Mouse (Mus musculus): ENCODE measurements at regions not wholly inside any gene's neighbourhood (a gene's known extent, or its start where the extent isn't known, plus 50 kb on each side); places are given as distances from the start of the nearest gene placed in this dataset.

DNA sequence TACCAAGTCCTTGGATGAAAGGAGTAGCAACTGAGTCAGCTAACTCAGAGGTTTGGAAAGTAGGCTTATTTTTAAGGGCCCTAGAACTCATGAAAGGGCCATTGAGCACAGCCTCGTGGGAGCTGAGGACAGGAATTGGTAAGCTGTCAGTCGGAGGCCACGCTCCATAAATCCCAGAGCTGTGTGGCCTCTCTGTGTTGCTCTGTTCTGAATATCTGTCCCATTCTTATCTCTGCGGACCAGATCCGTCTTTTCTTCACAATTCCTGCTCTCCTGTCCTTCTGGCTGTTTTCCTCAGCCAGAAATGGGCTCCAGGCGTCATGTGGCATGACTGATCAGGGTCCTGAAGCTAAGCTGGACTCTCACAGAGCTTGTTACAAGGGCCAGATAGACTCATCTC is 58.6 kb upstream of the Etv6 start:
- Histone ChIP-seq H3K27ac (replicated peaks) (no peak overlapping the region), H3K4me2 (replicated peaks) (no peak overlapping the region), H3K9me3 (replicated peaks) (no peaks in the 10 kb centered on the region), H3K4me3 (replicated peaks) (no peak overlapping the region), H3K9ac (no peak overlapping the region), H3K27me3 (no peaks in the 10 kb centered on the region), H3K4me1 (no peaks in the 10 kb centered on the region), H3K36me3 (no peaks in the 10 kb centered on the region)
- 70% methylated on average over 6 of the region's 6 CpGs for whole genome bisulfite sequencing
- ATAC-seq (ENCODE audit: insufficient number of reproducible peaks, low FRiP score, low TSS enrichment, low read depth), result no peak

DNA sequence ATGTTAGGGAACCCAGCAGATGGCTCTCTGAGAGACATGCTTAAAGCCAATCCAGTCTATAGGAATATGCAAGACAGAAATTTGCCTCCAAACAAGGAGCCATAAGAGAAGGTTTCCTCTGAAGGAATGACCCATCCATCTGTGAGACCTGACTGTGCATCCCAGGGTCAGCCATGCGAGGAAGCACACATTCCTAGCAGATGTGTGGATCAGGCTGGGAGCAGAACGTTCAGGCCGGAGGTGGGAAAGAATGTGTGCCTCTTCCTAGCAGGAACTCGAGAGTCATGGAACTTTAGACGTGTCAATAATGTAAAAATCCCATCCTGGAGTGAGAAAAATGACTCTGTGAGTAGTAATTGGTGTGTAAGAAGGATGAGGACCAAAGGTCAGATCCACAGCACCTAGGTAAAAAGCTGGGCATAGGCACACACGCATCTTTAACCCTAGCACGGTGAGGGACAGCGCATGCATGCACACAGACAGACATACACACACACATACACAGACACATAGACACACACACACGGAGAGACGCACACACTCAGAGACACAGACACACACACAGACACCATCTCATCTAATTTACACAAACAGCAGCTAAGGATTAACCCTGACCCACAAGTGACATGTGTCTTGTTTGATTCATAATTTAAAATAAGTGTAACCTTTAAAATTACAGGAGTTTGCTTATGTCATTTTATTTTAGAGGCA is 51.5 kb upstream of the Etv6 start:
- no peaks in the 10 kb centered on the region for H3K4me1 ChIP-seq
- ATAC-seq (ENCODE audit: insufficient number of reproducible peaks, low FRiP score, low TSS enrichment, low read depth), result no peak
- no peak overlapping the region for H3K4me3 ChIP-seq (replicated peaks)
- no peak overlapping the region for H3K4me2 ChIP-seq (replicated peaks)
- H3K9ac ChIP-seq, result no peak overlapping the region
- no peaks in the 10 kb centered on the region for H3K27me3 ChIP-seq
- no peak overlapping the region for H3K27ac ChIP-seq (replicated peaks)
- 64% methylated on average over 10 of the region's 10 CpGs for WGBS
- H3K36me3 ChIP-seq, result no peaks in the 10 kb centered on the region
- H3K9me3 ChIP-seq (replicated peaks), result no peaks in the 10 kb centered on the region

DNA sequence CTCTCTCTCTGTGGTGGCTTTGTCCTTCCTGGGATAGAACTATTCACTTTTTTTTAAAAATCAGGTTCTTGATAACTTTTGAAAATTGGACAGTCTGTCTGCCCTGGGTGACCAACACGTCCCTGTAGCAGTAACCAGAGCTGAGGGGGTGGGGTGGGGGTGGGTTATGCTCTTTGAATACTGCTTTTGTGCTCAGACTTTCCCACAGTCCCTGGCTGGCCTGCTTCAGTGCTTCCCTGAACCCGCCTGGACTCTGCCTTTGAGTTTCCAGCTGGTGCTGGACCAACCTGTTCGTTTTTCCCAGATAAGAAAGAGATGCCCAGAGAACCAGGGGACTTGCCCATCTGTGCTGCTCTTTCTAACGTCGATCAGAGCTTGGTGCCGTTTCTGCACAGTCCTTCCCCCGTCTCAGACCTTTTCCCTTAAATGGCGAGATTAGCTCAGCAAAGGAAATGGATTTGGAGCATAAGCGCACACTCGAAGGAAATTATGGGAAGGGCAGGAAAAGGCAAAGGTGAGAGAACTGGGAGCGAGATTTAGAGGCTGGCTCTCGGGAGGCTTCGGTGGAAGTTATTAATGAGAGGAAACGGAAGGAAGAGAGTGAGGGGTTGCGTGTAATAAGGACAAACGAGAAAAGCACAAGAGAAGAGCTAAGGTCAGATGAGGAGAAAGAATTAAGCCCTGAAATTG is 50.7 kb upstream of the Etv6 start:
- Histone ChIP-seq H3K27me3 (no peaks in the 10 kb centered on the region), H3K4me3 (replicated peaks) (no peak overlapping the region), H3K36me3 (no peaks in the 10 kb centered on the region), H3K27ac (replicated peaks) (no peak overlapping the region), H3K9ac (no peak overlapping the region), H3K4me1 (no peaks in the 10 kb centered on the region), H3K4me2 (replicated peaks) (peak overlapping the region; percentile 8; the same call in 1 of the 2 replicates), H3K9me3 (replicated peaks) (no peaks in the 10 kb centered on the region)
- no peak for ATAC-seq (ENCODE audit: insufficient number of reproducible peaks, low FRiP score, low TSS enrichment, low read depth)
- 29% methylated on average over 16 of the region's 16 CpGs for WGBS
